Mouse (Mus musculus) cerebellum, adult 2 months (tissue): ENCODE data around the gene Mark2.

Source experiments
- CTCF ChIP-seq: fragments of 200-500 bp; IDR thresholded peaks from 2 replicates; pipeline ENCODE4 v1.5.1; 2011; ENCODE audit warnings: low read depth, mild to moderate bottlenecking, control low read depth, low read length, moderate library complexity, borderline replicate concordance; ENCODE audit not compliant: insufficient read depth
- POLR2A ChIP-seq: fragments of 200-500 bp; IDR thresholded peaks from 2 replicates; pipeline ENCODE4 v1.6.1; 2011; ENCODE audit warnings: low read length, control low read depth, borderline replicate concordance; ENCODE audit not compliant: insufficient read depth

DNA sequence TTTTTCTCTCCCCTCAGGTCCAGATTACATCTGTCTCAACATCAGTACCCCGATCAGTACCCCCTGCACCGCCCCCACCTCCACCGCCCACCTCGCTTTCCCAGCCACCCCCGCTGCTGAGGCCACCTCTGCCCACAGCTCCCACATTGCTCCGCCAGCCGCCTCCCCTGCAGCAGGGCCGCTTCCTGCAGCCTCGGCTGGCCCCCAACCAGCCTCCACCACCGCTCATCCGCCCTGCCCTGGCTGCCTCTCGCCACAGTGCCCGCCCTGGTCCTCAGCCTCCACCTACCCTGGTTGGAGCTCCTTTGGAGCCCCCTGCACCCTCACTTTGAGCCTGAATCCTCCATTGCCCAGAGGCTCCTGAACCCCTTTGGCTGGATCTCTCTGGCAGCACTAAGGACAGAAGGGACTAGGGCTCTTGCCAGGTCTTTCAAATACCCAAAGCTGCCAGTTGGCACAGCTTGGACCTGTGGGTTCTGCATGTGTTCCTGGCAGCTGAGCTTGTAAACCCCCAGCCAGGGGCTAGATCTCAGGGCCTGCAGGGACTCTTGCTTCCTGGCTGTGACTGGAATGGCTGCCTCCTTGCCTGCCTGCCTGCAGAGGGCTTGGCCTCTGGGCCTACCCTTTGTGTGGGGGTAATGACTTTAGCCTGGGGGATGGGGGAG is 67.2 kb downstream of the Mark2 start:
- TF ChIP-seq POLR2A (no peak), CTCF (0 out of 2 replicates have a peak, but pooled peaks have one; percentile 6)
